Mouse (Mus musculus): ENCODE results near the gene Cnp.
A peak's percentile ranks its signal among the peaks of the same experiment; 100 is the strongest.
"Not testable (repeated sequence)": the region's sequence is repeated elsewhere in the genome, so short reads cannot be mapped to it uniquely, and the experiment has no call there.

Cnp gene

GRCm38 (mm10) chr11:100574708-100575483 lies at the start of gene Cnp:
Gene Cnp, plus strand, starts transcription at chr11:100574904.
- DNase-seq (ENCODE audit: low read depth): peak; percentile 85

- no peak for DNase-seq (ENCODE audit: low read depth)
Measured at GRCm38 (mm10) chr11:100524987-100525630, 49.6 kb upstream of the Cnp start.

GRCm38 (mm10) chr11:100526052-100526816 lies 48.5 kb upstream of the Cnp start:
- no peak for DNase-seq (ENCODE audit: low read depth)

- no peak for DNase-seq (ENCODE audit: low read depth)
Measured at GRCm38 (mm10) chr11:100527066-100527457, 47.6 kb upstream of the Cnp start.

- peak; percentile 99 for DNase-seq (ENCODE audit: low read depth)
Measured at GRCm38 (mm10) chr11:100527458-100528374, 47.0 kb upstream of the Cnp start, which contains the start of gene Acly. Gene Acly, minus strand, starts transcription at chr11:100528000.

GRCm38 (mm10) chr11:100528375-100529165 lies 46.1 kb upstream of the Cnp start:
- DNase-seq (ENCODE audit: low read depth): no peak

- no peak for DNase-seq (ENCODE audit: low read depth)
Measured at GRCm38 (mm10) chr11:100533871-100534270, 40.8 kb upstream of the Cnp start.

- not testable (repeated sequence) for DNase-seq (ENCODE audit: low read depth)
Measured at GRCm38 (mm10) chr11:100534411-100534810, 40.3 kb upstream of the Cnp start.

- DNase-seq (ENCODE audit: low read depth): not testable (repeated sequence)
Measured at GRCm38 (mm10) chr11:100534821-100535220, 39.9 kb upstream of the Cnp start.

GRCm38 (mm10) chr11:100535996-100536395 lies 38.7 kb upstream of the Cnp start:
- no peak for DNase-seq (ENCODE audit: low read depth)

GRCm38 (mm10) chr11:100536466-100536865 lies 38.2 kb upstream of the Cnp start:
- DNase-seq (ENCODE audit: low read depth): no peak

GRCm38 (mm10) chr11:100540966-100541365 lies 33.7 kb upstream of the Cnp start:
- DNase-seq (ENCODE audit: low read depth): no peak

- DNase-seq (ENCODE audit: low read depth): no peak
Measured at GRCm38 (mm10) chr11:100541577-100541976, 33.1 kb upstream of the Cnp start.

GRCm38 (mm10) chr11:100544832-100545745 lies 29.6 kb upstream of the Cnp start, which contains the start of gene Ttc25:
Gene Ttc25, plus strand, starts transcription at chr11:100545607.
- DNase-seq (ENCODE audit: low read depth): peak; percentile 83

- DNase-seq (ENCODE audit: low read depth): no peak
Measured at GRCm38 (mm10) chr11:100545746-100546085, 29.0 kb upstream of the Cnp start.

- no peak for DNase-seq (ENCODE audit: low read depth)
Measured at GRCm38 (mm10) chr11:100546955-100547354, 27.7 kb upstream of the Cnp start.

- DNase-seq (ENCODE audit: low read depth): no peak
Measured at GRCm38 (mm10) chr11:100548141-100548540, 26.6 kb upstream of the Cnp start.

GRCm38 (mm10) chr11:100549466-100549865 lies 25.2 kb upstream of the Cnp start:
- DNase-seq (ENCODE audit: low read depth): no peak

GRCm38 (mm10) chr11:100550101-100550500 lies 24.6 kb upstream of the Cnp start:
- no peak for DNase-seq (ENCODE audit: low read depth)

- no peak for DNase-seq (ENCODE audit: low read depth)
Measured at GRCm38 (mm10) chr11:100552842-100553241, 21.9 kb upstream of the Cnp start.
